Mouse (Mus musculus) right cerebral cortex, postnatal 25 days (tissue): Measurements from ENCODE around the gene Idua.

Source experiments
- DNase-seq: peaks from one replicate; pipeline ENCODE4 v3.0.0; 2022

Gene Idua

GRCm38 (mm10) chr5:108655381-108655780 is 4.8 kb upstream of the Idua start:
- DNase-seq, result peak; percentile 1

- DNase-seq, result peak; percentile 3
These were observed 4.1 kb upstream of the Idua start for GRCm38 (mm10) chr5:108655891-108656650.

- DNase-seq, result no peak
These were observed 2.7 kb upstream of the Idua start for GRCm38 (mm10) chr5:108657406-108657805.

DNA sequence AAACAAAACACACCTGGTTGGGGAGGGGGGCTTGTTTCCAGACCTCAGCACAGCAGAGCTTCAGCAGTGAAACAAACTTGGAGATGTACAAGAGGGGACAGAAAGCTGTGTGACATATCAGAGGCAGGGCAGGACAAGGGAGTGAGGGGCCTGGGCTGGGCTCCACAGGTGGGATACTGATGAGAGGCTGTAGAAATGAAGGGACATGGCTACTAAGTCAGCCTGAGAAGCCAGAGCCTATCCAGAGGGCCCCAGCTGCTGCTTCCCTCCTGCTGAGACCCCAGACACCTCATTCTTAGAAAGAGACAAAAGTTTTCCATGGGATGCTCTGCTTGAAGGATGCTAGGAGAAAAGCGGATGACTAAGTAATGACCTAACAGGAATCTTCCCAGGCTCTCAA is 1.5 kb upstream of the Idua start:
- DNase-seq, result no peak

DNA sequence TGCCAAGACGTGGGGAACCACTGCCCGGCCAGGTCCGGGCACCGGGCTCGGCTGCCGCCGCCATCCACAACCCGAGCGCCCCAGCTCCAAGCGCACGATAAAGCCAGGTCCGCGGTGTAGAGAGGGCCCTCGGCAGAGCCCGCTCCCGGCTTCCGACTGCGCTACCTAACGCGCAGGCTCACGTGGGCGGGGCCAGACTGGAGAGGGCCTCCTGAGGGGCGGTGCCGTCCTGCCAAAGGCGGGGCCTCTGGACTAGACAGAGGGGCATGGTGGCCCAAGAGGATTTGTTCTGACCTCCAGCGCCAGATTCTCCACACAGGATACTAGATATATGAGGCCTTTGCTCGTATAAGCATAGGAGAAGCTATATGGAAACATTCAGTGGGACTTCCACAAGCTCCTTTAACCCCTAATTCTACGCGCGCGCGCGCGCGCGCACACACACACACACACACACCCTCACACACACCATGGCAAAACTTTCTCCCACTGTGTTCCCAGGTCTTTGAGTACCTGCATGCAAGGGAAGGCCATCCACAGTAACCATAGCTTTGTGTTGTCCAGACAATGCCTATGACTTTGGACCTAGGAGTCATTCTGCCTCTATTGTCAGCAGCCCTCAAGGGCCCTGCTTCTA is 619 bp downstream of the Idua start:
- peak; percentile 91 for DNase-seq

DNA sequence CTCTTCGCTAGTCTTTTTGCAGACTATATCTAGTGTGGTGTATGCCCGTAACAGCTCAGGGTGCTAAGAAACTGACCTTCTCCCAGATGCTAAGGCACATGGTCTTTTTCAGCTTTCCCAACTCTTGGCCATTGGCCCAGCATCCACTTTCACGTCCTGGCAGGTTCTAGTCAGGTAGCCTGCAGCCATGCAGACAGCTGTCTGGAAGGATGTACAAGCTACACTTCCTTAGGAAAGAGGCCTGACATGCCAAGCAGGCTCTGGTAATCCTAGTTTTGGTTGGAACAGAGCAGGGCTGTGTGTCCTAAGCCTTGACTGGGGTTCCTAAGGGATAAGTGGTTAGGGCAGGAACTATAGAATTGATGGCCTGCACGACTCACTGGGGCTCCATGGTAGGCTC is 2.6 kb downstream of the Idua start:
- DNase-seq, result no peak

DNA sequence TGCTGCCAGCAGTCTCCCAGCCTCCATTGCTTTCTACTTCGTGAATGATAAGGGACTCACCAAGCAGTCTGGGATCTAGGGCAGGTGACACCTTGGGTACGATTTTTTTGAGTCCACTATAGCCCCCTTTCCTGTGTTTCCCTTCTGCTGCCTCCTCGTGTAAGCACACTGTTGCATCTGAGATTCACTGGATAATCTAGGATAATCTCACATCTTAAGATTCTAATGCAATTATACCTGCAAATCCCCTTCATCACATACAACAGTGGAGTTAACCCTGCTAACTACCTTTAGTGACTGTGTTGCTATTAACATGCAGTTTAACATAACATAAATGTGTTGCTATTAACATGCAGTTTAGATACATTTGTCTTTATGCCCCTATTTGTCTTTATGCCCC is 4.9 kb downstream of the Idua start:
- DNase-seq, result no peak

- no peak for DNase-seq
These were observed 7.2 kb downstream of the Idua start for GRCm38 (mm10) chr5:108667370-108667769.

GRCm38 (mm10) chr5:108668387-108668932 is 8.3 kb downstream of the Idua start:
- DNase-seq, result no peak

- peak; percentile 88 for DNase-seq
These were observed 9.1 kb downstream of the Idua start, which contains the start of gene Dgkq for GRCm38 (mm10) chr5:108668977-108669936. Gene Dgkq (minus strand): TSS chr5:108669672.

- DNase-seq, result no peak
These were observed 9.9 kb downstream of the Idua start for GRCm38 (mm10) chr5:108669986-108670385.

DNA sequence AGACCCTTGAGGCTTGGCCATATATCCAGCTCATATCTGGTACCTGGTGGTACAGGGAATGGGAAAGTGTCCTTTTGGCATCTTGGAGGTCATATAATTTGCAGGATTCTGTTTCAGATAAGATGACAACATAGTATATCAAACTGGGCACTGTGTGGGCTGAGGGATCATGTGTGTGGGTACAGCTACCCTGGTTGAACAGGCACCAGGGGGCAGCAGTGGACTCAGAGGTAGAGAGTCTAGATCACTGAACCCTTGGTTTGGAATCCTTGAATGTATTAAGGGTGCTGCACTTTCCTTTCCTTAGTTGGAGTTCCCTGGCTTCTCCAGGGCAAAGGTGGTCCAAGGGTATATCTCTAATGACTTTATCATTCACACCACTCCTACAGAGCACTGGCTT is 10.7 kb downstream of the Idua start:
- no peak for DNase-seq

GRCm38 (mm10) chr5:108671757-108672156 is 11.6 kb downstream of the Idua start:
- DNase-seq, result no peak

DNA sequence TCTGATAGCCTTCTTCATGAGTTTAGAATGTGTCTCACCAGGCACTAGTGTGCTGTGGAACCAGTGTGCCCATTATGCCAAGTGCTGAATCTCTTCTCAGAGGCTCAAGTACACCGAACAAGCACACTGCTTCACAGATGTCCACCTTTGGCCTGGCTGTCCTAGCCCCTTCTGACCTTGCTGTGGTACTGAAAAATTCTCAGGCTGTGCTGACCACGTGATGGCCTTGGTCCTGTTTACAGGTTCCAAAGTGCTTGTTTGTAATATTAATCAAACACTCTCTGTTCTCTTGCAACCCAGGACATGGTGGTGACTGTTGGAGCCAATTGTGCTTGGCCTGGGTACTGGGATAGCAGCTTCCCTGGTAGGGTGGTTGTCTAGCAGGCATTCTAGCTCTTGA is 14.5 kb downstream of the Idua start:
- DNase-seq, result no peak

DNA sequence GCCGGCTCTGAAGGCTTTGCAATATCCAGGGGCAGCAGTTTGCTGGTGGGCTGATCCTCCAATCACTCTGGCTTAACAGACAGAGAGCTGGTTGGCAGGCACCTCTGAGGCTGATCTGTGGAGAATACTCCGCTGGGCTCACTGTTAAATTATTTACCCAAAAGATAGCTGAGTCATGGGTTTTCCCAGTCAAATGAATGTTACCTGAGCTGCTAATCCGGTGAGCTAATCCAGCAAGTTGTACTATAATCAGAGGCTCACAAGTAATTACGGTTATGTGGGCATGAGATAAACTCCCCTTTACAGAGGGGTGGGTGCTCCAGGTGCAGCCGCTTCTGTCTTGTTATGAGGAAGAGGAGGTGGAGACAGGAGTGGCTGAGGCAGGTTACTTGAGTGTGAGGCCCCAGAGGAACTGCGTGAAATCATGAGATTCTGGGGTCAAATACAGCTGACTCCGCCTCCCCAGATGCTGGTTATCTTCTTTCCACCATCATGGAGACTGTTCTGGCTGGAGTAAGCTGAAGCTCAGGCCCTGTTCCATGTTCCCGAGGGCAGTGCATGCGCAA is 15.2 kb downstream of the Idua start, which contains the start of gene Slc26a1:
TSS of gene Slc26a1 (minus strand) at position 319 of the 566 bp plus-strand sequence.
- no peak for DNase-seq

DNA sequence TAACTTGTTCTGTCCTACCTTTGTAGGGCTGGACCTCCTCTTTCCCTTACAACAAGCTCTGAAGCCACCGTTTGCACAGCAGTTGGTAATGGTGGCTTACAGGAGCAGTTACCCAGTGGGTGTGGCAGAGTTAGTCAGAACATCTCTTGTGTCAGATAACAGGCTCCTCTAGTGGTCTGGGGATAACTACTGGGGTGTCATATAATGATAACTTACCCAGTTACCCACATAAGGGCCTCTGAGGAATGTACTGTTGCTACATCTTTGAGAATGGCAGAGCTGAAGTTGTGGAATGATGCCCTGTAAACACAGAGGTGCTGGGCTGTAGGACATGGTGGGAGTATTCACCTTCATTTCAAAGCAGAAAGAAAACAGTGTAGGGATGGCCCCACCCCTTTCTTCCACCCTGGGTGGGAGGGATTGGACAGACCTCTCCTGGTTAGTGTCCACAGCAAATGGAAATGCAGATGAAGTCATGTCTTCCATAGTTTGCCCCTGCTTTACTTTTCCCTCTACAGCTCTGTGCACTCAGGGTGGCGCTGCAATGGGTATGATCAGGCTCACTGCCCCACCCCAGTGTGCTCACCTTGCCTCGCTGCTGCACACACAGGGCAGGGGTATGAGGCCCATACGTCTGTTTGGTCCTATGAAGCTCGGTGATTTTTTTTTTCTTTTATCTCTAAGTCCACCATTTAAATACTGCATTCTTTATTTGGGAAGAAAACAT is 16.8 kb downstream of the Idua start:
- no peak for DNase-seq

- DNase-seq, result peak; percentile 83
These were observed 17.6 kb downstream of the Idua start for GRCm38 (mm10) chr5:108677605-108678295.

GRCm38 (mm10) chr5:108678296-108678854 is 18.2 kb downstream of the Idua start:
- no peak for DNase-seq

- no peak for DNase-seq
These were observed 19.8 kb downstream of the Idua start for GRCm38 (mm10) chr5:108679909-108680308.

DNA sequence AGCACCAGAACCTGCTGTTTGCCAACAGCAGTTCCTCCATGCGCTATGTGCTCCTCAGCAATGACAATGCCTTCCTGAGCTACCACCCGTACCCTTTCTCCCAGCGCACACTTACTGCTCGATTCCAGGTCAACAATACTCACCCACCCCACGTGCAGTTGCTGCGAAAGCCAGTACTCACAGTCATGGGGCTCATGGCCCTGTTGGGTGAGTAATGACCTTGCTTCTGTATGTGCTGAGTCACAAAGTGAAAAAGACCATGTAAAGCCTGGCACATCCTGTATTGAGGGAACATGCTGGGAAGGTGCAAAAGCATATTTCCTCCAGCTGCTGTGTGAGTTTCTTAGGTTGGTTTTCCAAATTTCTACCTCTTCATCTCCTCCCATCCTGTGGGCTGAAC is 20.7 kb downstream of the Idua start:
- DNase-seq, result no peak

DNA sequence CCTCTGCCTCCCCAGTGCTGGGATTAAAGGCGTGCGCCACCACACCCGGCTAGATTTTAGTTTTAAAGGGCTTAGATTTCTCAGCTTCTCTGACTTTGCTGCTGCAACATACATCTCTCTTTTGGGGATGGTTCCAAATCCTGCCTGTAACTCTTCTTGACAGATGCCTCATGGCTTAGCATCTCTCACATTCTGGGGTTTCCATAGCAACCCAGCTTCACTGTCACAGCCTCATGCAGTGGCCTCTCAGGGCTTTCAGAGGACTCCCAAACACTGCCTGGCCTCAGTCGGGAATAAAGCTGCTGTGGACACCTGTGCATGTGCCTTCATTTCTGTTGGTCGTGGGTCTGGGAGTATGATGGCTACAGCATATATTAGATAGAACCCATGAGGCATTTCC is 29.0 kb downstream of the Idua start:
- no peak for DNase-seq
